Mouse (Mus musculus): Measurements from ENCODE around the gene Pip5k1c. TPM values are rescaled to one million over a fixed set of nuclear protein-coding genes. Genes with fewer than 3 reads are reported as not detected.

The Pip5k1c gene
- polyA plus RNA-seq, 1 experiment: 288 TPM

DNA sequence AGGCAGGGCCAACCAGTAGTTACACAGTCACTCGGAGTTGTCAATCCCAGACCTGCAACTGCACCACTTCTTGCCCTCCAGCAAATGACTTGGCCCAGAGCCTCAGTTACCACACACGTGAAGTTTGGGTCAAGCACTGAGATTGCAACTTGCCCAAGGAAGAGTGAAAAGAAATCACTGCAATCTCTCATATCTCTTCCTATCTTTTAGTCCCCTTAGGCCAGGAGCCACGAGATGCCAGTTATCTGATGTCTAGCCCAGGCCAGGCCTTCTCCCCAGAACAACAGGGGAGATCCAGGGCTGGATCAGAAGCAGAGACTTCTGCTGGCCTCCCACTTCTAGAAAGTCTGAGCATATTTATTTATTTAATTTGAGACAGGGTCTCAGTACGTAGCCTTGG lies 62.8 kb downstream of the Pip5k1c start:
- DNase-seq: no peak
- Histone ChIP-seq H3K27me3 (ENCODE audit: control insufficient read depth, insufficient read depth, low read length) (no peaks in the 10 kb centered on the region), H3K4me3 (replicated peaks; ENCODE audit: insufficient read depth, low read depth, low read length) (no peak overlapping the region), H3K27ac (ENCODE audit: insufficient read depth, low read length) (no peak overlapping the region), H3K4me1 (ENCODE audit: control insufficient read depth, insufficient read depth, low read length) (peaks cover 20% of the 10 kb centered on the region)
- TF ChIP-seq CTCF (IDR thresholded peaks at IDR 0.05; ENCODE audit: borderline replicate concordance, insufficient read depth, low read depth, low read length): no peak
- TF ChIP-seq POLR2A (IDR thresholded peaks at IDR 0.05; ENCODE audit: borderline replicate concordance, insufficient read depth, low read length): no peak
- 87% methylated on average over 4 of the region's 4 CpGs for WGBS

DNA sequence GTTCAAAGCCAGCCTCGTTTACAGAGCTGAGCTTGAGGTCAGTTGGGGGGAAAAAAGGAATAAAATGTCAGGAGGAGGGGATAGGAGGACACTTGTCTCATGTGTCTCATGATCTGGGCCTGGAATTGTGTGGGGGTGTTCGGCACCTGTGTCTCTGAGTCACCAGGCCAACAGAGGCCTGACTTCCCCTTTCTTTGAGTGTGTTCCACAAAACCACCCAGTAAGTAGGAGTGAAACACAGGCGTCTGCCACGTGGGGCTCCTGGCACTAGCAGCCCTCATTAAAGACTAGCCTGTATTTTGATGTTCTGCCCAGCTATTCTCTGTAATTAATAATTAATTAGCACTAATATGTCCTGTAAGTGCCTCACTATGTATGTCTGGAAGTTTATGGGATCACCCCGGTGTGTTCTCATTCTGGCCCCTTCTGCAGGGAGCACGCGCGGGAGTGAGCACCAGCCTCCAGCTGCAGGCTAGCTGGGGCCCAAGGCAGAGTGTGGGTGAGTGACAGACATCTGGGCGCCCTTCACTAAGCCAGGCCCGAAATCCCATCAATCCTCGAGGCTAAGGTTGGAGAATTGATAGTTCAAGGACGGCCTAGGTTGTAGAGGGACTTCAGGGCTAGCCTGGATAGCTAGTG lies 63.7 kb downstream of the Pip5k1c start:
- no peak for TF ChIP-seq POLR2A (IDR thresholded peaks at IDR 0.05; ENCODE audit: borderline replicate concordance, insufficient read depth, low read length)
- TF ChIP-seq CTCF (IDR thresholded peaks at IDR 0.05; ENCODE audit: borderline replicate concordance, insufficient read depth, low read depth, low read length): no peak
- no peak overlapping the region for H3K4me3 ChIP-seq (replicated peaks; ENCODE audit: insufficient read depth, low read depth, low read length)
- no peak overlapping the region for H3K27ac ChIP-seq (ENCODE audit: insufficient read depth, low read length)
- no peak for DNase-seq
- H3K4me1 ChIP-seq (ENCODE audit: control insufficient read depth, insufficient read depth, low read length): peaks cover 20% of the 10 kb centered on the region
- no peaks in the 10 kb centered on the region for H3K27me3 ChIP-seq (ENCODE audit: control insufficient read depth, insufficient read depth, low read length)
- WGBS: 60% methylated on average over 12 of the region's 12 CpGs

DNA sequence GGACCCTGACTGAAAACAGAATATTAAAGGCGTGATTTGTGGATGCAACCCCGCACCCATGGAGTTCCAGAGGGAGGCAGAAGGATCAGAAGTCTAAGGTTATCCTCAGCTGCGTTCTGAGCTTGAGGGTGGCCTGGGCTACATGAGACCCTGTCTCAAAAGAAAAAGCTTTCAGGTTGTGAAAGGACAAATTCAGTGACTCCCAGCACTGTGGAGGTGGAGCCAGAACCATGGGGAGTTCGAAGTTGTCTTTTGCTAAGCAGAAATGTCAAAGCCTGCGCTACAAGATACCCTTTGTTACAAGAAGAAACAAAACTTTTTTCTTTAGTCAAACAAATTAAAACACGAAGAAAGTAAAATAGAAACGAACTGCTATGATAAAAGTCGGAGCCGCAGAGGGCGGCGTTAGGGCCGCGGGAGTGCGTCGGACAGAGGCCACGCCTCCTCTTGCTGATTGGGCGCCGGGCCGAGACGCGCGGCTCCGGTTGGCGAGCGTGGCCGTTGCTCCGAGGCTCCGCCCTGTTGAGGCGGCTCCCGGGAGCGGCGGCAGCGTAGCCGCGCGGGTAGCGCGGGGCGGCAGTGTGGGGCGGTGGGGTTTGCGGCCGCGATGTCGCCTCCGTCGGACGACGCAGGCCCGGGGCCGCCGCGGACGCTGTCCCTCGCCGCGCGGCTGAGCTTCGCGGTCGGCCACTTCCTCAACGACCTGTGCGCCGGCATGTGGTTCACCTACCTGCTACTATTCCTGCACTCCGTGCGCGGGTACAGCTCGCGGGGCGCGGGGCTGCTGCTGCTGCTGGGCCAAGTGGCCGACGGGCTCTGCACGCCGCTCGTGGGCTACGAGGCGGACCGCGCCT lies 64.5 kb downstream of the Pip5k1c start, which contains the start of gene Mfsd12:
Gene Mfsd12, plus strand, starts transcription at position 501 of the 854 bp plus-strand sequence.
- WGBS: 2% methylated on average over 79 of the region's 79 CpGs
- TF ChIP-seq POLR2A (IDR thresholded peaks at IDR 0.05; ENCODE audit: borderline replicate concordance, insufficient read depth, low read length) (peak; percentile 58), CTCF (IDR thresholded peaks at IDR 0.05; ENCODE audit: borderline replicate concordance, insufficient read depth, low read depth, low read length) (no peak)
- Histone ChIP-seq H3K4me3 (replicated peaks; ENCODE audit: insufficient read depth, low read depth, low read length) (peak within 1 kb of the TSS; percentile 82), H3K4me1 (ENCODE audit: control insufficient read depth, insufficient read depth, low read length) (peaks cover 20% of the 10 kb centered on the region), H3K27ac (ENCODE audit: insufficient read depth, low read length) (no peak within 1 kb of the TSS), H3K27me3 (ENCODE audit: control insufficient read depth, insufficient read depth, low read length) (no peaks in the 10 kb centered on the region)
- peak; percentile 92 for DNase-seq

DNA sequence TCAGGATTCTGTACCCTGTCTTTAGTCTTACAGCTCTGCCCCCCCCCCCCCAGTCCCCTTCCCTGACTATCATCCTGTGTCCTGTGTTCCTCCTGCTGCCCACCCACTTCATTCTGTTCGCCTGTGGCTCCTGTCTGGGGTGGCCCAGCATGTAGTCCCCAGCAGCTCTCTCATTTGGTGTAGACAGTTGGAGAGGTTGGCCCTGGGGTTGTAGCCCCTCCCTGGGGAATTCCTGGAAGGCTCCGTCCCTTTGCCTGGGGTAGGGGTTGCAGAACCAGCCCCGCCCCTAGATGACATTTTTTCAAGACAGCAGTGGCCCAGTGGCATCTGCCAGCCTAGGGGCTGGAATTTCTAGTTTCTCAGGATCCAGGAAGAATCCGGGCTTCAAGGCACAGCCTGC lies 65.4 kb downstream of the Pip5k1c start:
- Histone ChIP-seq H3K4me1 (ENCODE audit: control insufficient read depth, insufficient read depth, low read length) (peaks cover 20% of the 10 kb centered on the region), H3K4me3 (replicated peaks; ENCODE audit: insufficient read depth, low read depth, low read length) (peak overlapping the region; percentile 82), H3K27me3 (ENCODE audit: control insufficient read depth, insufficient read depth, low read length) (no peaks in the 10 kb centered on the region), H3K27ac (ENCODE audit: insufficient read depth, low read length) (no peak overlapping the region)
- no peak for DNase-seq
- TF ChIP-seq POLR2A (IDR thresholded peaks at IDR 0.05; ENCODE audit: borderline replicate concordance, insufficient read depth, low read length): no peak
- TF ChIP-seq CTCF (IDR thresholded peaks at IDR 0.05; ENCODE audit: borderline replicate concordance, insufficient read depth, low read depth, low read length): no peak
- WGBS: 12% methylated on average over 4 of the region's 4 CpGs

GRCm38 (mm10) chr10:81358841-81359240 lies 66.1 kb downstream of the Pip5k1c start:
- peak overlapping the region; percentile 82 for H3K4me3 ChIP-seq (replicated peaks; ENCODE audit: insufficient read depth, low read depth, low read length)
- no peak overlapping the region for H3K27ac ChIP-seq (ENCODE audit: insufficient read depth, low read length)
- WGBS: 75% methylated on average over 1 of the region's 1 CpGs
- no peak for DNase-seq
- peaks cover 20% of the 10 kb centered on the region for H3K4me1 ChIP-seq (ENCODE audit: control insufficient read depth, insufficient read depth, low read length)
- no peaks in the 10 kb centered on the region for H3K27me3 ChIP-seq (ENCODE audit: control insufficient read depth, insufficient read depth, low read length)
- no peak for TF ChIP-seq CTCF (IDR thresholded peaks at IDR 0.05; ENCODE audit: borderline replicate concordance, insufficient read depth, low read depth, low read length)
- TF ChIP-seq POLR2A (IDR thresholded peaks at IDR 0.05; ENCODE audit: borderline replicate concordance, insufficient read depth, low read length): no peak

DNA sequence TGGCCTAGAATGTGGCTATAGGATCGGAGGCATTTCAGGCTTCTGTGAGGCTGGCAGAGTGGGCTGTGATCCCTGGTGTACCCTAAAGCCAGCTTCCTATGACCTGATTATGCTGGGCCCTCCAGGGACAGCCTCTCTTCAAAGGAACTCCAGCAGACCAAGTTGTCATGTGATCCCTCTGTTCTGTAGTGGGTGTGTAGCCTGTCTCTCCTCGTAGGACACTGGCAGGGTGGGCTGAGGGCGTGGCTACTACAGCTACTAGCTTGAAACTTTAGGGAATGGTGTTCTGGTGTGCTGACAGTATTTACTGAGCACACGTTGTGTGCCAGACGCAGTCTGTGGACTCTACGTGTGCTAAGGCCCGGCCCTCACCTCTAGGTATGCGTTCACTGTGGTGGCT lies 68.0 kb downstream of the Pip5k1c start:
- Histone ChIP-seq H3K27ac (ENCODE audit: insufficient read depth, low read length) (no peak overlapping the region), H3K4me1 (ENCODE audit: control insufficient read depth, insufficient read depth, low read length) (peaks cover 34% of the 10 kb centered on the region), H3K27me3 (ENCODE audit: control insufficient read depth, insufficient read depth, low read length) (no peaks in the 10 kb centered on the region), H3K4me3 (replicated peaks; ENCODE audit: insufficient read depth, low read depth, low read length) (no peak overlapping the region)
- no peak for TF ChIP-seq CTCF (IDR thresholded peaks at IDR 0.05; ENCODE audit: borderline replicate concordance, insufficient read depth, low read depth, low read length)
- TF ChIP-seq POLR2A (IDR thresholded peaks at IDR 0.05; ENCODE audit: borderline replicate concordance, insufficient read depth, low read length): no peak
- WGBS: 74% methylated on average over 8 of the region's 8 CpGs
- DNase-seq: no peak

DNA sequence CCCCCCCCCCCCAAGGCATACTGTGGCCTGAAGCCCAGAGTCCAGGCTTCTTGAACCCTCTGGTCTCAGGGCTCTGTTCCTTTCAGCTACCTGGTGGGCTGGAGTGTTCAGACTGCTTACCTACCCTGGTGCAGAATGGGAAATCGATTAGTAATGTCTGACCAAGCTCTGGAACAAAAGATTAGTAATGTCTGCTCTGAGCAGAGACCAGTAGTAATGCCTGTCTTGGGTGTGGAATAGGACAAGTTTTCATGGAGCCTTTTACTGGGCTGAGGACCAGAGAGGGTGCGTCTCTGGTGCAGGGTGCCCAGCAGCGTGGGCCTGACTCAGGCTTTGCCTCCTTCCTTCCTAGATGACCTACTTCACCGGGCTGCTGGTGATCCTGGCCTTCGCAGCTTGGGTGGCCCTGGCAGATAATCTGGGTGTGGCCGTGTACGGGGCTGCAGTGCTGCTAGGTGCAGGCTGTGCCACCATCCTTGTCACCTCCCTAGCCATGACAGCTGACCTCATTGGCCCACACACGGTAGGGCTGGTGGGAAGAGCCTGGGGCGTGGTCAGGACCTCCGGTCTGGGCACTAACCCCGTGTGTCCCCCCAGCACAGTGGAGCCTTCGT lies 69.7 kb downstream of the Pip5k1c start:
- DNase-seq: no peak
- peaks cover 30% of the 10 kb centered on the region for H3K4me1 ChIP-seq (ENCODE audit: control insufficient read depth, insufficient read depth, low read length)
- WGBS: 82% methylated on average over 12 of the region's 12 CpGs
- TF ChIP-seq POLR2A (IDR thresholded peaks at IDR 0.05; ENCODE audit: borderline replicate concordance, insufficient read depth, low read length) (no peak), CTCF (IDR thresholded peaks at IDR 0.05; ENCODE audit: borderline replicate concordance, insufficient read depth, low read depth, low read length) (no peak)
- H3K4me3 ChIP-seq (replicated peaks; ENCODE audit: insufficient read depth, low read depth, low read length): no peak overlapping the region
- no peak overlapping the region for H3K27ac ChIP-seq (ENCODE audit: insufficient read depth, low read length)
- no peaks in the 10 kb centered on the region for H3K27me3 ChIP-seq (ENCODE audit: control insufficient read depth, insufficient read depth, low read length)

All from cerebellum, adult 2 months (tissue).